Mouse (Mus musculus): ENCODE results near the gene Aarsd1. TPM values are rescaled to one million over a fixed set of nuclear protein-coding genes. Genes with fewer than 3 reads are reported as not detected.
"Not testable (repeated sequence)": the region's sequence is repeated elsewhere in the genome, so short reads cannot be mapped to it uniquely, and the experiment has no call there.

Gene Aarsd1
- polyA plus RNA-seq (2016; fragmentation: Nextera tagmentation; extraction: Ambion mirVana), result 91.4 and 99.8 TPM in 2 replicates

- DNase-seq (ENCODE audit: low spot score), result peak; percentile 88
- peak within 1 kb of the TSS; percentile 88 for H3K27ac ChIP-seq
- no peaks in the 10 kb centered on the region for H3K27me3 ChIP-seq (ENCODE audit: insufficient read depth, poor library complexity, severe bottlenecking)
- H3K4me1 ChIP-seq (replicated peaks), result peaks cover 10% of the 10 kb centered on the region
- H3K9me3 ChIP-seq, result no peaks in the 10 kb centered on the region
- under 1% methylated on average over 45 of the region's 45 CpGs for WGBS
- H3K4me3 ChIP-seq, result peak within 1 kb of the TSS; percentile 68
- peaks cover 27% of the 10 kb centered on the region for H3K36me3 ChIP-seq
Measured at GRCm38 (mm10) chr11:101417101-101417855, at the start of gene Aarsd1. Gene Aarsd1 (minus strand): TSS chr11:101417615.

GRCm38 (mm10) chr11:101466552-101466950 lies 49.1 kb upstream of the Aarsd1 start:
- Histone ChIP-seq H3K4me3 (peak overlapping the region; percentile 75), H3K27me3 (ENCODE audit: insufficient read depth, poor library complexity, severe bottlenecking) (peaks cover 13% of the 10 kb centered on the region), H3K36me3 (peaks cover 29% of the 10 kb centered on the region), H3K4me1 (replicated peaks) (peaks cover 96% of the 10 kb centered on the region)
- not testable (repeated sequence) for DNase-seq (ENCODE audit: low spot score); H3K9me3 ChIP-seq; H3K27ac ChIP-seq
- 56% methylated on average over 5 of the region's 5 CpGs for WGBS

- Histone ChIP-seq H3K27ac (peak within 1 kb of the TSS; percentile 96), H3K4me1 (replicated peaks) (peaks cover 91% of the 10 kb centered on the region), H3K27me3 (ENCODE audit: insufficient read depth, poor library complexity, severe bottlenecking) (peaks cover 13% of the 10 kb centered on the region), H3K9me3 (no peaks in the 10 kb centered on the region), H3K36me3 (peaks cover 29% of the 10 kb centered on the region), H3K4me3 (peak within 1 kb of the TSS; percentile 75)
- peak; percentile 77 for DNase-seq (ENCODE audit: low spot score)
- 2% methylated on average over 60 of the region's 60 CpGs for WGBS
Measured at GRCm38 (mm10) chr11:101465869-101466551, 48.6 kb upstream of the Aarsd1 start, which contains the start of gene Vat1. Gene Vat1 (minus strand): TSS chr11:101466230.

- H3K4me1 ChIP-seq (replicated peaks), result peaks cover 85% of the 10 kb centered on the region
- WGBS, result under 1% methylated on average over 51 of the region's 51 CpGs
- DNase-seq (ENCODE audit: low spot score), result peak; percentile 68
Measured at GRCm38 (mm10) chr11:101465101-101465868, 47.9 kb upstream of the Aarsd1 start.

GRCm38 (mm10) chr11:101464211-101465100 lies 47.0 kb upstream of the Aarsd1 start, which contains the start of gene Rnd2:
Gene Rnd2 (plus strand): TSS chr11:101464999.
- Histone ChIP-seq H3K4me1 (replicated peaks) (peaks cover 87% of the 10 kb centered on the region), H3K36me3 (peaks cover 32% of the 10 kb centered on the region), H3K27me3 (ENCODE audit: insufficient read depth, poor library complexity, severe bottlenecking) (peaks cover 8% of the 10 kb centered on the region), H3K9me3 (no peaks in the 10 kb centered on the region), H3K4me3 (peak within 1 kb of the TSS; percentile 75), H3K27ac (peak within 1 kb of the TSS; percentile 87)
- no peak for DNase-seq (ENCODE audit: low spot score)
- 13% methylated on average over 12 of the region's 12 CpGs for WGBS

More at GRCm38 (mm10) chr11:101465101-101465868, 47.9 kb upstream of the Aarsd1 start:
- Histone ChIP-seq H3K9me3 (no peaks in the 10 kb centered on the region), H3K36me3 (peaks cover 28% of the 10 kb centered on the region), H3K27me3 (ENCODE audit: insufficient read depth, poor library complexity, severe bottlenecking) (peaks cover 8% of the 10 kb centered on the region), H3K4me3 (peak overlapping the region; percentile 75), H3K27ac (peak overlapping the region; percentile 87)

- DNase-seq (ENCODE audit: low spot score), result peak; percentile 66
- peaks cover 48% of the 10 kb centered on the region for H3K36me3 ChIP-seq
- peak overlapping the region; percentile 75 for H3K4me3 ChIP-seq
- peaks cover 84% of the 10 kb centered on the region for H3K4me1 ChIP-seq (replicated peaks)
- H3K9me3 ChIP-seq, result no peaks in the 10 kb centered on the region
- 34% methylated on average over 13 of the region's 13 CpGs for whole genome bisulfite sequencing
- peaks cover 8% of the 10 kb centered on the region for H3K27me3 ChIP-seq (ENCODE audit: insufficient read depth, poor library complexity, severe bottlenecking)
- peak overlapping the region; percentile 81 for H3K27ac ChIP-seq
Measured at GRCm38 (mm10) chr11:101462583-101463440, 45.4 kb upstream of the Aarsd1 start.

GRCm38 (mm10) chr11:101462141-101462540 lies 44.7 kb upstream of the Aarsd1 start:
- Histone ChIP-seq H3K4me3 (peak overlapping the region; percentile 75), H3K9me3 (no peaks in the 10 kb centered on the region), H3K36me3 (peaks cover 54% of the 10 kb centered on the region), H3K27ac (peak overlapping the region; percentile 81), H3K4me1 (replicated peaks) (peaks cover 78% of the 10 kb centered on the region), H3K27me3 (ENCODE audit: insufficient read depth, poor library complexity, severe bottlenecking) (peaks cover 7% of the 10 kb centered on the region)
- no peak for DNase-seq (ENCODE audit: low spot score)
- WGBS, result 74% methylated on average over 14 of the region's 14 CpGs

GRCm38 (mm10) chr11:101460321-101460720 lies 42.9 kb upstream of the Aarsd1 start:
- WGBS, result 88% methylated on average over 15 of the region's 15 CpGs
- H3K9me3 ChIP-seq, result no peaks in the 10 kb centered on the region
- no peak for DNase-seq (ENCODE audit: low spot score)
- H3K4me3 ChIP-seq, result no peak overlapping the region
- peaks cover 63% of the 10 kb centered on the region for H3K4me1 ChIP-seq (replicated peaks)
- peaks cover 61% of the 10 kb centered on the region for H3K36me3 ChIP-seq
- peak overlapping the region; percentile 66; the same call in 1 of the 2 replicates for H3K27ac ChIP-seq
- H3K27me3 ChIP-seq (ENCODE audit: insufficient read depth, poor library complexity, severe bottlenecking), result no peaks in the 10 kb centered on the region

GRCm38 (mm10) chr11:101459716-101460115 lies 42.3 kb upstream of the Aarsd1 start:
- DNase-seq (ENCODE audit: low spot score), result no peak
- Histone ChIP-seq H3K9me3 (no peaks in the 10 kb centered on the region), H3K27me3 (ENCODE audit: insufficient read depth, poor library complexity, severe bottlenecking) (no peaks in the 10 kb centered on the region), H3K4me1 (replicated peaks) (peaks cover 63% of the 10 kb centered on the region), H3K27ac (peak overlapping the region; percentile 66; the same call in 1 of the 2 replicates), H3K36me3 (peaks cover 61% of the 10 kb centered on the region), H3K4me3 (no peak overlapping the region)
- 35% methylated on average over 6 of the region's 6 CpGs for WGBS

- H3K9me3 ChIP-seq, result no peaks in the 10 kb centered on the region
- H3K4me1 ChIP-seq (replicated peaks), result peaks cover 57% of the 10 kb centered on the region
- WGBS, result 85% methylated on average over 12 of the region's 12 CpGs
- H3K27ac ChIP-seq, result 0 out of 2 replicates have a peak overlapping the region, but pooled peaks have one; percentile 16
- peaks cover 61% of the 10 kb centered on the region for H3K36me3 ChIP-seq
- no peaks in the 10 kb centered on the region for H3K27me3 ChIP-seq (ENCODE audit: insufficient read depth, poor library complexity, severe bottlenecking)
- no peak overlapping the region for H3K4me3 ChIP-seq
- no peak for DNase-seq (ENCODE audit: low spot score)
Measured at GRCm38 (mm10) chr11:101458217-101458616, 40.8 kb upstream of the Aarsd1 start.

GRCm38 (mm10) chr11:101457631-101458030 lies 40.2 kb upstream of the Aarsd1 start:
- Histone ChIP-seq H3K27me3 (ENCODE audit: insufficient read depth, poor library complexity, severe bottlenecking) (no peaks in the 10 kb centered on the region), H3K4me3 (no peak overlapping the region), H3K27ac (no peak overlapping the region), H3K9me3 (no peaks in the 10 kb centered on the region), H3K36me3 (peaks cover 61% of the 10 kb centered on the region), H3K4me1 (replicated peaks) (peaks cover 51% of the 10 kb centered on the region)
- WGBS, result 93% methylated on average over 9 of the region's 9 CpGs
- DNase-seq (ENCODE audit: low spot score), result no peak

All from hindbrain, embryonic 10.5 days (tissue).